Mouse (Mus musculus) frontal cortex, postnatal 25 days (tissue): ENCODE measurements around the gene Rcbtb1.
"Not testable (repeated sequence)": the region's sequence is repeated elsewhere in the genome, so short reads cannot be mapped to it uniquely, and the experiment has no call there.

ENCODE experiments used
- DNase-seq, 2 experiments: peaks; one replicate each; pipeline ENCODE4 v3.0.0; 2022; ENCODE audit warnings: low spot score in 2 of 2

Rcbtb1 gene

GRCm38 (mm10) chr14:59200711-59201603 is at the start of gene Rcbtb1:
Rcbtb1 (plus strand) TSS chr14:59201209.
- DNase-seq = peak; percentile 82 to 87

- DNase-seq = no peak
Measured at GRCm38 (mm10) chr14:59155589-59155988, 45.4 kb upstream of the Rcbtb1 start.

GRCm38 (mm10) chr14:59157016-59157698 is 43.9 kb upstream of the Rcbtb1 start:
- no peak for DNase-seq

GRCm38 (mm10) chr14:59178649-59179048 is 22.4 kb upstream of the Rcbtb1 start, which contains the start of gene Gm5142:
Gm5142 (minus strand) TSS chr14:59178749.
- no peak for DNase-seq

GRCm38 (mm10) chr14:59182732-59183131 is 18.3 kb upstream of the Rcbtb1 start:
- no peak for DNase-seq

GRCm38 (mm10) chr14:59185514-59185913 is 15.5 kb upstream of the Rcbtb1 start:
- DNase-seq = no peak

GRCm38 (mm10) chr14:59186121-59186520 is 14.9 kb upstream of the Rcbtb1 start:
- no peak for DNase-seq

GRCm38 (mm10) chr14:59201604-59202215 is 701 bp downstream of the Rcbtb1 start:
- DNase-seq = no peak

- no peak for DNase-seq
Measured at GRCm38 (mm10) chr14:59205461-59205860, 4.5 kb downstream of the Rcbtb1 start.

GRCm38 (mm10) chr14:59205976-59206583 is 5.1 kb downstream of the Rcbtb1 start:
- no peak for DNase-seq

GRCm38 (mm10) chr14:59209003-59209402 is 8.0 kb downstream of the Rcbtb1 start:
- no peak for DNase-seq

GRCm38 (mm10) chr14:59209816-59210215 is 8.8 kb downstream of the Rcbtb1 start:
- no peak for DNase-seq

GRCm38 (mm10) chr14:59219241-59219640 is 18.2 kb downstream of the Rcbtb1 start:
- DNase-seq = no peak

GRCm38 (mm10) chr14:59226240-59226639 is 25.2 kb downstream of the Rcbtb1 start:
- no peak for DNase-seq

GRCm38 (mm10) chr14:59229822-59230221 is 28.8 kb downstream of the Rcbtb1 start:
- no peak for DNase-seq

- DNase-seq = no peak
Measured at GRCm38 (mm10) chr14:59230331-59230966, 29.4 kb downstream of the Rcbtb1 start.

GRCm38 (mm10) chr14:59232003-59232402 is 31.0 kb downstream of the Rcbtb1 start:
- no peak for DNase-seq

GRCm38 (mm10) chr14:59233635-59234034 is 32.6 kb downstream of the Rcbtb1 start:
- no peak for DNase-seq

- peak in 1 of 2 experiments; percentile 10 for DNase-seq
Measured at GRCm38 (mm10) chr14:59250350-59250749, 49.3 kb downstream of the Rcbtb1 start.

- DNase-seq = not testable (repeated sequence)
Measured at GRCm38 (mm10) chr14:59255861-59256260, 54.9 kb downstream of the Rcbtb1 start.

- no peak for DNase-seq
Measured at GRCm38 (mm10) chr14:59260056-59260455, 59.0 kb downstream of the Rcbtb1 start, which contains the start of gene Gm6904. Gm6904 (minus strand) TSS chr14:59260216.
